Mouse (Mus musculus) liver, adult 2 months (tissue): Measurements from ENCODE around the gene Ggact. TPM values are rescaled to one million over a fixed set of nuclear protein-coding genes. Genes with fewer than 3 reads are reported as not detected.

Source experiments
- DNase-seq: peaks from one replicate; pipeline ENCODE4 v3.0.0-alpha.2; 2011; ENCODE audit warnings: low read depth, low spot score; ENCODE audit errors: extremely low read depth
- H3K27ac ChIP-seq: fragments of 200-500 bp; replicated peaks from 2 replicates; pipeline ENCODE4 v1.5.1; 2012; ENCODE audit warnings: low read depth, mild to moderate bottlenecking, control low read depth, inconsistent platforms, low read length; ENCODE audit not compliant: insufficient read depth
- H3K27me3 ChIP-seq: fragments of 200-500 bp; 2 replicates; pipeline ENCODE4 v1.6.1; 2012; ENCODE audit warnings: mild to moderate bottlenecking, moderate library complexity, low read length, inconsistent platforms; ENCODE audit not compliant: control insufficient read depth, insufficient read depth
- H3K36me3 ChIP-seq: fragments of 200-500 bp; 2 replicates; pipeline ENCODE4 v1.6.1; 2012; ENCODE audit warnings: low read length, inconsistent platforms; ENCODE audit not compliant: control insufficient read depth, insufficient read depth
- H3K4me1 ChIP-seq: fragments of 200-500 bp; 2 replicates; pipeline ENCODE4 v1.6.1; 2011; ENCODE audit warnings: low read length; ENCODE audit not compliant: control insufficient read depth, insufficient read depth
- H3K4me3 ChIP-seq: fragments of 200-500 bp; 2 replicates; pipeline ENCODE4 v1.5.1; 2011; ENCODE audit warnings: low read depth, mild to moderate bottlenecking, control low read depth, low read length, moderate library complexity; ENCODE audit not compliant: insufficient read depth
- H3K79me2 ChIP-seq: fragments of 200-500 bp; 2 replicates; pipeline ENCODE4 v1.6.1; 2012; ENCODE audit warnings: inconsistent platforms, mild to moderate bottlenecking, low read length, moderate library complexity; ENCODE audit not compliant: control insufficient read depth, insufficient read depth
- H3K9ac ChIP-seq: fragments of 200-500 bp; 2 replicates; pipeline ENCODE4 v1.6.1; 2012; ENCODE audit warnings: low read depth, mild to moderate bottlenecking, control low read depth, inconsistent platforms, low read length
- CTCF ChIP-seq: fragments of 200-500 bp; IDR thresholded peaks from 2 replicates; pipeline ENCODE4 v1.5.1; 2011; ENCODE audit warnings: low read depth, low read length, control low read depth
- POLR2A ChIP-seq: fragments of 200-500 bp; IDR thresholded peaks from 2 replicates; pipeline ENCODE4 v1.6.1; 2011; ENCODE audit warnings: low read length, control low read depth; ENCODE audit not compliant: insufficient read depth; ENCODE audit errors: extremely low read depth
- WGBS: fragments of 180-500 bp; shearing (Covaris S2); methylation state at CpG from one replicate; pipeline ENCODE4 v1.1.7; 2018; 5-methylcytosine and 5-hydroxymethylcytosine counted together
- polyA plus RNA-seq: library from polyadenylated mRNA; depleted of rRNA; stranded (reverse); fragments of >200 nt; gene quantifications from 2 replicates; pipeline ENCODE4 v1.2.3, GENCODE M21; 2012
- total RNA-seq: library from RNA; depleted of rRNA; stranded (reverse); fragments of >200 nt; gene quantifications from 2 replicates; pipeline ENCODE4 v1.2.3, GENCODE M21; 2014

Gene Ggact
- total and polyA plus RNA-seq, 2 experiments, result 122 to 187 TPM

- Histone ChIP-seq H3K4me3 (no peak overlapping the region), H3K27me3 (no peaks in the 10 kb centered on the region), H3K79me2 (no peaks in the 10 kb centered on the region), H3K36me3 (peaks cover 2% of the 10 kb centered on the region; the same call in 1 of the 2 replicates), H3K9ac (no peak overlapping the region), H3K4me1 (no peaks in the 10 kb centered on the region), H3K27ac (no peak overlapping the region)
- no peak for TF ChIP-seq CTCF
- TF ChIP-seq POLR2A, result no peak
- no peak for DNase-seq
- 94% methylated on average over 1 of the region's 1 CpGs for WGBS
Measured at GRCm38 (mm10) chr14:122830433-122830832, 83.1 kb downstream of the Ggact start.

GRCm38 (mm10) chr14:122825464-122825863, 88.1 kb downstream of the Ggact start:
- no peak for DNase-seq
- WGBS, result 72% methylated on average over 2 of the region's 2 CpGs
- Histone ChIP-seq H3K9ac (no peak overlapping the region), H3K36me3 (peaks cover 2% of the 10 kb centered on the region; the same call in 1 of the 2 replicates), H3K79me2 (no peaks in the 10 kb centered on the region), H3K4me3 (no peak overlapping the region), H3K27me3 (no peaks in the 10 kb centered on the region), H3K4me1 (no peaks in the 10 kb centered on the region), H3K27ac (no peak overlapping the region)
- TF ChIP-seq CTCF (no peak), POLR2A (no peak)

- H3K4me3 ChIP-seq, result no peak overlapping the region
- TF ChIP-seq POLR2A, result no peak
- TF ChIP-seq CTCF, result no peak
- H3K9ac ChIP-seq, result no peak overlapping the region
- no peaks in the 10 kb centered on the region for H3K79me2 ChIP-seq
- no peak overlapping the region for H3K27ac ChIP-seq
- H3K4me1 ChIP-seq, result no peaks in the 10 kb centered on the region
- DNase-seq, result no peak
- WGBS, result 77% methylated on average over 2 of the region's 2 CpGs
- no peaks in the 10 kb centered on the region for H3K27me3 ChIP-seq
- peaks cover 2% of the 10 kb centered on the region; the same call in 1 of the 2 replicates for H3K36me3 ChIP-seq
Measured at GRCm38 (mm10) chr14:122823791-122824190, 89.8 kb downstream of the Ggact start.

- Histone ChIP-seq H3K79me2 (no peaks in the 10 kb centered on the region), H3K27ac (no peak overlapping the region), H3K4me1 (no peaks in the 10 kb centered on the region), H3K36me3 (no peaks in the 10 kb centered on the region), H3K27me3 (no peaks in the 10 kb centered on the region), H3K9ac (no peak overlapping the region), H3K4me3 (no peak overlapping the region)
- no peak for DNase-seq
- TF ChIP-seq POLR2A (no peak), CTCF (no peak)
- WGBS, result 94% methylated on average over 3 of the region's 3 CpGs
Measured at GRCm38 (mm10) chr14:122821002-122821401, 92.6 kb downstream of the Ggact start.

GRCm38 (mm10) chr14:122800296-122800695, 113.3 kb downstream of the Ggact start:
- Histone ChIP-seq H3K79me2 (no peaks in the 10 kb centered on the region), H3K36me3 (no peaks in the 10 kb centered on the region), H3K27ac (no peak overlapping the region), H3K4me1 (no peaks in the 10 kb centered on the region), H3K9ac (no peak overlapping the region), H3K4me3 (no peak overlapping the region), H3K27me3 (no peaks in the 10 kb centered on the region)
- WGBS, result 65% methylated on average over 4 of the region's 4 CpGs
- DNase-seq, result peak; percentile 58
- TF ChIP-seq POLR2A (no peak), CTCF (no peak)

GRCm38 (mm10) chr14:122793368-122793767, 120.2 kb downstream of the Ggact start:
- H3K27me3 ChIP-seq, result no peaks in the 10 kb centered on the region
- no peak overlapping the region for H3K27ac ChIP-seq
- TF ChIP-seq CTCF (no peak), POLR2A (no peak)
- DNase-seq, result no peak
- no peaks in the 10 kb centered on the region; the same call in 1 of the 2 replicates for H3K36me3 ChIP-seq
- H3K79me2 ChIP-seq, result no peaks in the 10 kb centered on the region; the same call in 1 of the 2 replicates
- H3K9ac ChIP-seq, result no peak overlapping the region
- WGBS, result 94% methylated on average over 4 of the region's 4 CpGs
- no peaks in the 10 kb centered on the region for H3K4me1 ChIP-seq
- H3K4me3 ChIP-seq, result no peak overlapping the region
